Mouse (Mus musculus) G1E (cell line): Measurements from ENCODE around the gene Spta1.

Experiments used
- CTCF ChIP-seq: IDR thresholded peaks from 2 replicates; pipeline ENCODE4 v1.5.1; 2012; ENCODE audit warnings: low read depth, low read length, inconsistent platforms, mixed read lengths
- GATA1 ChIP-seq: IDR thresholded peaks from 2 replicates; pipeline ENCODE4 v1.6.1; 2012; ENCODE audit warnings: borderline replicate concordance, low read length, inconsistent platforms, mixed read lengths
- GATA2 ChIP-seq: IDR thresholded peaks from 2 replicates; pipeline ENCODE4 v1.6.1; 2012; ENCODE audit warnings: low read depth, low read length, inconsistent platforms, borderline replicate concordance
- POLR2AphosphoS5 ChIP-seq: IDR thresholded peaks from 2 replicates; pipeline ENCODE4 v1.6.1; 2012; ENCODE audit warnings: low read depth, low read length, inconsistent platforms; ENCODE audit not compliant: insufficient replicate concordance
- TAL1 ChIP-seq: conservative IDR thresholded peaks from 2 replicates; pipeline ENCODE4 v1.6.1; 2012; ENCODE audit warnings: low read depth, low read length, inconsistent platforms, mixed read lengths

DNA sequence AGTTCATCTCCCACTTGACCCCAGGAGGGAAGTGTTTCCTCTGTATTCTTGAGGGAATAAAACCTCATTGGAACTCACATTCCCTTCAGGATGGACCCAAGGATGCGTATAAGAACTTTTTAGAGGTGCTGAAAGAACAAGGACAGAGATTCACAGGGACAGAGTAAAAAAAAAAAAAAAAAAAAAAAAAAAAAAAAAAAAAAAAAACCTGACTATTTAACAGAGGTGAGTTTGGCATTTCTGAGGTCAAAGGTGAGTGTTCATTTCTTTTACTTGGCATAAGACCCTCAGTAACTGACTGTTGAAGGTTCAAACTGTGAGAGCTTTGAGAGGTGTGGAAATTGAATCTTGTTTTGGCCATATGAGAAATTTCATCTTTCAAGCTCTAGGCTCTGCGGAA, 23.3 kb upstream of the Spta1 start:
- TF ChIP-seq CTCF (no peak), POLR2AphosphoS5 (no peak), GATA1 (no peak), GATA2 (no peak), TAL1 (no peak)
